Mouse (Mus musculus): ENCODE measurements around the gene Mus81. TPM values are rescaled to one million over a fixed set of nuclear protein-coding genes. Genes with fewer than 3 reads are reported as not detected.
"Not testable (repeated sequence)": the region's sequence is repeated elsewhere in the genome, so short reads cannot be mapped to it uniquely, and the experiment has no call there.

Mus81 gene
- polyA plus RNA-seq, 1 experiment from 2014 or later = 53.2 TPM

DNA sequence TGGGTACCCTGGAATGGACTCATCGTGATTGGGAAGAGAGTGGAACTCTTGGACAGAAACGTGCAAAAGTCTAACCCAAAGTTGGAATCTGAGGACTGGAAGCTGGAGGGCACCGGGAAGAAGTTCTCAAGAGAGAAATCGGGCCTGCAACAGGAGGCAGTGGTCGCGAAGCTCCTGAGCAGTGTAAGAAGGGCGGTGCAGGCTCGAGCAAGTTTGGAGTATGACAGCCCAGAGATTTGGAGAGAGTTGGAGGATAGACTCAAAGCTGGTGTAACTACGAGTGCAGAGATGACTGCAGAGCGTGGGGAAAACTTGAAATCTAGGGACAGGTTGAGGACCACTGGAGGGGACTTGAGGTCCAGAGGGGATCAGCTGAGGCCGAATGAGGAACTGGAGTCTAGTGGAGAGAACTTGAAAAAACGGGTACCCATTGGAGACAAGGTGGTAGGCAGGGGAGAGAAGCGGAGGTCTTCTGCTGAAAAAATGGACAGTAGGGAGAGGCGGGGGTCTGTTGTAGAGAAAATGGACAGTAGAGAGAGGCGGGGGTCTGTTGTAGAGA is 23.0 kb upstream of the Mus81 start:
- H3K27me3 ChIP-seq = no peaks in the 10 kb centered on the region
- WGBS = 53% methylated on average over 15 of the region's 15 CpGs
- H3K4me1 ChIP-seq (replicated peaks) = peaks cover 26% of the 10 kb centered on the region
- no peak for ATAC-seq
- peak overlapping the region; percentile 64 for H3K9ac ChIP-seq (replicated peaks)
- H3K9me3 ChIP-seq = no peaks in the 10 kb centered on the region
- H3K4me3 ChIP-seq (replicated peaks) = peak overlapping the region; percentile 54
- no peaks in the 10 kb centered on the region for H3K36me3 ChIP-seq
- H3K4me2 ChIP-seq (replicated peaks) = peak overlapping the region; percentile 79
- 0 out of 2 replicates have a peak overlapping the region, but pooled peaks have one; percentile 9 for H3K27ac ChIP-seq

DNA sequence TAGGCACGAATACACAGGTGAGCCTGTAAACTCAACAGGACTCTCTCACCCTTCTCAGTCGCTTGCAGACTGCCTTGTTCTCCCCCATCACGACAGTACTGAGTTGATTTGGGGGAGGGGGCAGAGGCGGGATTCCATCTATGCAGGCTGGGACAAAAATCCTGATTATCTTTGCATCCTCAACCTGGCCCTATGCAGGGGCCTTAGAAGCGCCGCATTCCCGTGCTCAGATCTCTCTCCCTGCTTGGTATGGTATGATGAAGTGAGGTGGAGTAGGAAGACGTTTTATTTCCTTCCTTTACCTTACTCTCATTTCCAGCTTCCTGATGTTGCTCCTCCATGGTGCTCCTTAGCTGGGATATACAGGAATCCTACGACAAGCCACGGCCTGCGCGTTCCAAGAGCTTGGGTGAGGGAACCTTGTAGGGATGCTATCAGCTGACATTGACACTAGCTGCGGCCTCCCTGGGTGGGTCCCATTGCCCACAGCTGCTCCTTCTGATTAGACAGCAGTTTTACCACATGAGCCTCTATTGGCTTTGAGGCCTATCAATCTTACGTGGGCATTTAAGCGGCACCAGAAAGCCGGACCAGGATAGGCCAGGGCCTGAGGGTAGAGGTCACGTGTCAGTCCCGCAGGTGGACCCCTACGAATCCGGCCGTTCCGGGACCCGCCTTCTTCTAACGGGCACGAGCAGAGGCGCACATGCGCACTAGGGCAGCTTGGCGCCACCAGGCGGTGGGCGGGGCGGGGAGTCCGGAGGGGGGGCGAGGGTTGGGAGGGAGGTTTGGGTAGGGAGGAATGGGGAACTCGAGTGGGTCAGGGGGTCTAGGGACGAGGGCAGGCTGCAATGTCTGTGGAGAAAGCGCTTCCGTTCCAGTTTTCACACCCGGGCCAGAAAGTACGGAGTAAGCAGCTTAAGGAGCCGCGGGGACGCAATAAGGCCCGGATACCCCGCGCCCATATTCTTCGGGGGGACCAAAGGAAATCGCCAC is 22.1 kb upstream of the Mus81 start, which contains the start of gene Snx32:
TSS of gene Snx32 (minus strand) at position 508 of the 996 bp plus-strand sequence.
- Histone ChIP-seq H3K27me3 (no peaks in the 10 kb centered on the region), H3K9me3 (no peaks in the 10 kb centered on the region), H3K9ac (replicated peaks) (peak within 1 kb of the TSS; percentile 66), H3K4me2 (replicated peaks) (peak within 1 kb of the TSS; percentile 79), H3K4me3 (replicated peaks) (peak within 1 kb of the TSS; percentile 54), H3K4me1 (replicated peaks) (peaks cover 26% of the 10 kb centered on the region), H3K36me3 (no peaks in the 10 kb centered on the region), H3K27ac (peak within 1 kb of the TSS; percentile 77)
- 2% methylated on average over 47 of the region's 47 CpGs for WGBS
- ATAC-seq = peak; percentile 100

DNA sequence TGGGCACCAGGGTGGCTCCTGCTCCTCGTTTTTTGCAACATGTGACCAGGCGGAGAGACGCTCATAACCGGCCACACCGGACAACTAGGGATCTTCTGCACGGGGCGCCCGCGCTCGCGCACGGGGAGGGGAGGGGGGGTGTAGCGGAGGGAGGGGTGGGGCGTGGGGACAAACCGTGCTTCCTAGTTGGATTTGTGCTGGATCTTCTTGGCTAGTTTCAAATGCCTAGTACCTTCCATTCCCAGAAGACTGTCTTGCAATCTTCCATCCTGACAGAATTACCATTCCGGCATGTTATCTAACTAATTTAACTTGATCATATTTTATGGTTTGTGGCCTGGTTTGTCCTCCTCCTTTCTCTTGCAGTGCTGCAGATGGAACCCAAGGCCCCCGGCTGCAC is 15.5 kb upstream of the Mus81 start, which contains the start of gene 1700020D05Rik:
TSS of gene 1700020D05Rik (minus strand) at position 101 of the 400 bp plus-strand sequence.
- Histone ChIP-seq H3K9me3 (no peaks in the 10 kb centered on the region), H3K36me3 (peaks cover 10% of the 10 kb centered on the region), H3K27me3 (no peaks in the 10 kb centered on the region), H3K4me3 (replicated peaks) (no peak within 1 kb of the TSS), H3K4me2 (replicated peaks) (no peak within 1 kb of the TSS), H3K27ac (no peak within 1 kb of the TSS), H3K9ac (replicated peaks) (no peak within 1 kb of the TSS), H3K4me1 (replicated peaks) (peaks cover under 1% of the 10 kb centered on the region; the same call in 1 of the 2 replicates)
- 67% methylated on average over 16 of the region's 17 CpGs for WGBS
- no peak for ATAC-seq

DNA sequence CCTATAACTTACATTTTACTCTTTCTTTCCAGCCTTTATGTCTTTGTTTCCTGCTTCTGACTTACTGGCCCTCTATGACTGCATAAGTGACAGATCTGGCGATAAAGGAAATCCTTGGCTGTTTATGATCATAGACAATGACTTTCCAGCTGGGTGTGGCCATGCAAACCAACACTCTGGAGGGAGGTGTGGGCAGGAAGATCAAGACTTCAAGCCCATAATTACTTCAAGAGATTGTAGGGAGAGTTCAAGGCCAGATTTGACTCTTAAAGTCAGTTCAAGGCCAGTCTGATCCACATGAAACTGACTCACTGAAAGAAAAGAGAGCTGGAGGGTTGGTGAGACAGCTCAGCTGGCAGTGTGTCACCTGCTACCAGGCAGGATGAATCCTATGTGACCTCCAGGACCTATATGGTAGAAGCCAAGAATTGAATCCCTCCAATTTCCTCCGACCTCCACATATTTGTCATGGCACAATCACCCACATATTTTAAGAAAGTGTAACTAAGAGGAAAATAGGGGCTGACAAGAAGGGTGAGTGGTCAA is 12.2 kb upstream of the Mus81 start:
- Histone ChIP-seq H3K9ac (replicated peaks) (no peak overlapping the region), H3K27me3 (no peaks in the 10 kb centered on the region), H3K9me3 (no peaks in the 10 kb centered on the region), H3K4me1 (replicated peaks) (no peaks in the 10 kb centered on the region), H3K36me3 (peaks cover 42% of the 10 kb centered on the region), H3K27ac (no peak overlapping the region), H3K4me3 (replicated peaks) (no peak overlapping the region), H3K4me2 (replicated peaks) (no peak overlapping the region)
- ATAC-seq = no peak
- WGBS = 89% methylated on average over 2 of the region's 2 CpGs

DNA sequence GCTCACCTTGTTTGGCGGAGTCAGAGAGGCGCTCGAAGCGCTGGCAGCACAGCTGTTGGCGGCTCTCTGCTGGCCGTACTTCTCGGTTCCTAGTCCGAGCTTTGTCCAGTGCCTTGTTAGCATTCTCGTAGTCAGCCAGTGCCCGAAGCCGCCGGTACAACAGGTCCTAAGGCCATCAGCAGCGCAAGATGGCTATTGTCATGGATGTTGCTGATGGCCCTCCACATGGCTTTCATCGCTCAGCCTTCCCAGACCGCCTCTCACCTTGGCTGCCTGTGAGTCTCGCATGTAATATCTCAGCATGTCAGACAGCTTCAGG is 7.8 kb upstream of the Mus81 start:
- Histone ChIP-seq H3K27me3 (no peaks in the 10 kb centered on the region), H3K27ac (no peak overlapping the region), H3K9ac (replicated peaks) (no peak overlapping the region), H3K4me1 (replicated peaks) (peaks cover 19% of the 10 kb centered on the region), H3K4me2 (replicated peaks) (no peak overlapping the region), H3K9me3 (no peaks in the 10 kb centered on the region), H3K4me3 (replicated peaks) (no peak overlapping the region), H3K36me3 (peaks cover 68% of the 10 kb centered on the region)
- 83% methylated on average over 16 of the region's 16 CpGs for WGBS
- no peak for ATAC-seq

DNA sequence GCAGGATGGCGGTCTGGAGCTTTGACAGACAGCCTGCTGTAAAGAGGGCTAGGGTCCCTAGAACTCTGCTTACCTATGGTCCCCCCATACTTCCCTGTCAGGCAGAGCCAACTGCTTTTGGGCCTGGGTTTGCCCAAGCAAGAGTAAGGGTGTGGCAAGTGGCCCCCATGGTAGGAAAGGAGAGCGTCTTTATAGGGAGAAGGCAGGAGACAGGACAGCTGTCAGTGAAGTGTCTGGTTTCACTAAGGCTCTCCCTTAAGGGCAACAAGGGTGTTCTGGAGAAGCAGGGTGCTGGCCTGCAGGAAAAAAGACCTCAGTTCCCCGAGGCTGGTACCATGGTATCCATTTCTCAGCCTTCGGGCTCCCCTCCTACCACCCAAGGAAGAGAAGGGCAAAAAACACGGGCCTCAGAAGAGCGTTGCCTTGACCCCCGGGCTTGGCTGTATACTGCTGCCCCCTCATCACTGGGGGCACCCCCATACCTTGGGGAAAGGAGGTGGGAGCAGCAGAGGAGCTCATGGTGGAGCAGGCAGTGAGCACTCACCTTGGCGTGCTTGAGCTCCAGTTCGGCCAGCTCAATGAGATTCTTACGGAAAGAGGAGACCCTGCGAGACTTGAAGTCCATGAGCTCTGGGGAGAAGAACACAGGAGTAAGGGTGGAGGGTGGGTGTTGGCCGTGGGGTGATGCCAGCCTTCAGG is 7.3 kb upstream of the Mus81 start:
- H3K9ac ChIP-seq (replicated peaks) = no peak overlapping the region
- 83% methylated on average over 12 of the region's 12 CpGs for WGBS
- peaks cover 68% of the 10 kb centered on the region for H3K36me3 ChIP-seq
- no peak for ATAC-seq
- no peaks in the 10 kb centered on the region for H3K27me3 ChIP-seq
- no peak overlapping the region for H3K27ac ChIP-seq
- no peak overlapping the region for H3K4me3 ChIP-seq (replicated peaks)
- no peak overlapping the region for H3K4me2 ChIP-seq (replicated peaks)
- peaks cover 19% of the 10 kb centered on the region for H3K4me1 ChIP-seq (replicated peaks)
- no peaks in the 10 kb centered on the region for H3K9me3 ChIP-seq

DNA sequence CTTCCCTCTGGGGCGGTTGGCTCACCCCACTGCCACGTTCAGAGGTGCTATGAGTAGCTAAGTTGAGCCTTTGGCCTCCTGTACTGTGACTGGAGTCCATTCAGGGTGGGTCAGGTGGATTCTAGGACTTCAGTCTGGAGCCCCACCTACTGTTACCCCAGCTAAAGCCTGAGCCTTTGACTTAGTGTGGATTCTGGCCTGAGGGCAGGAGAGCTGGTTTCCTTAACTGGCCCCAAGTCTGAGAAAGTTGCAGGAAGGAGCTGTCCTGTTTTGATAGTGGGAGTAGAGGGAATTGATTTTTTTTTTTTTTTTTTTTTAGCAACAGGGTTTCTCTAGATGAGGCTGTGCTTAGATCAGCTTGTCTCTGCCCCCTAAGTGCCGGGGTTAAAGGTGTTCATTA is 6.1 kb upstream of the Mus81 start:
- 94% methylated on average over 3 of the region's 3 CpGs for WGBS
- Histone ChIP-seq H3K27ac (no peak overlapping the region), H3K9ac (replicated peaks) (no peak overlapping the region), H3K36me3 (peaks cover 68% of the 10 kb centered on the region), H3K9me3 (no peaks in the 10 kb centered on the region), H3K4me2 (replicated peaks) (no peak overlapping the region), H3K4me3 (replicated peaks) (no peak overlapping the region), H3K27me3 (no peaks in the 10 kb centered on the region), H3K4me1 (replicated peaks) (peaks cover 28% of the 10 kb centered on the region)
- no peak for ATAC-seq

DNA sequence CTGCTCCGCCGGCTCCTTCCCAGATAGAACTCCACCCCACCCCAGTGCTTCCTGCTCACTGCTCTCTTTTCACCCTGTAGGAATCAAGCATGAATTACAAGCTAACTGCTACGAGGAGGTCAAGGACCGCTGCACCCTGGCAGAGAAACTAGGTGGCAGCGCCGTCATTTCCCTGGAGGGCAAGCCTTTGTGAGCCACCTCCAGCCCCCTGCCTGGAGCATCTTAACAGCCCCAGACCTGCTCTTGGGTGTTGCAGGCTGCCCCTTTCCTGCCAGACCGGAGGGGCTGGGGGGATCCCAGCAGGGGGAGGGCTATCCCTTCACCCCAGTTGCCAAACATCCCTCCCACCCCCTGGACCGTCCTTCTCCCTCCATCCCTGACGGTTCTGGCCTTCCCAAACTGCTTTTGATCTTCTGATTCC is 5.1 kb upstream of the Mus81 start:
- H3K4me2 ChIP-seq (replicated peaks); H3K27me3 ChIP-seq; H3K27ac ChIP-seq; ATAC-seq; H3K4me3 ChIP-seq (replicated peaks); H3K9me3 ChIP-seq; H3K9ac ChIP-seq (replicated peaks): not testable (repeated sequence)
- Histone ChIP-seq H3K4me1 (replicated peaks) (peaks cover 38% of the 10 kb centered on the region), H3K36me3 (peaks cover 64% of the 10 kb centered on the region)
- WGBS = 60% methylated on average over 9 of the region's 9 CpGs

DNA sequence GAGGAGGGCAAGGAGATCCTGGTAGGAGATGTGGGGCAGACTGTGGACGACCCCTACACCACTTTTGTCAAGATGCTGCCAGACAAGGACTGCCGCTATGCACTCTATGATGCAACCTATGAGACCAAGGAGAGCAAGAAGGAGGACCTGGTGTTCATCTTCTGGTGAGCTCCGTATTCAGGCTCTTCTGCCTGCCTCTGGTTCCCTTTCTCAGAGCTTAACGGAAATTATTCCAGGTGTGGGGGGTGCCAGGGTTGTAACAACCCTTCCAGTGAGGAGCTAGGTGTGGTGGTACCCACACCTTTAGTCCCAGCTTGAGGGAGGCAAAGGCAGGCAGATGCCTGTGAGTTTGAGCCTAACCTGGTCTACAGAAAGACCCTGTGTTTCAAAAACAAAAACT is 4.4 kb upstream of the Mus81 start:
- Histone ChIP-seq H3K9me3 (no peaks in the 10 kb centered on the region), H3K4me2 (replicated peaks) (peak overlapping the region; percentile 92), H3K36me3 (peaks cover 57% of the 10 kb centered on the region), H3K4me3 (replicated peaks) (no peak overlapping the region; the same call in 1 of the 2 replicates), H3K27ac (no peak overlapping the region), H3K9ac (replicated peaks) (no peak overlapping the region), H3K27me3 (no peaks in the 10 kb centered on the region), H3K4me1 (replicated peaks) (peaks cover 41% of the 10 kb centered on the region)
- WGBS = 89% methylated on average over 4 of the region's 4 CpGs
- no peak for ATAC-seq

DNA sequence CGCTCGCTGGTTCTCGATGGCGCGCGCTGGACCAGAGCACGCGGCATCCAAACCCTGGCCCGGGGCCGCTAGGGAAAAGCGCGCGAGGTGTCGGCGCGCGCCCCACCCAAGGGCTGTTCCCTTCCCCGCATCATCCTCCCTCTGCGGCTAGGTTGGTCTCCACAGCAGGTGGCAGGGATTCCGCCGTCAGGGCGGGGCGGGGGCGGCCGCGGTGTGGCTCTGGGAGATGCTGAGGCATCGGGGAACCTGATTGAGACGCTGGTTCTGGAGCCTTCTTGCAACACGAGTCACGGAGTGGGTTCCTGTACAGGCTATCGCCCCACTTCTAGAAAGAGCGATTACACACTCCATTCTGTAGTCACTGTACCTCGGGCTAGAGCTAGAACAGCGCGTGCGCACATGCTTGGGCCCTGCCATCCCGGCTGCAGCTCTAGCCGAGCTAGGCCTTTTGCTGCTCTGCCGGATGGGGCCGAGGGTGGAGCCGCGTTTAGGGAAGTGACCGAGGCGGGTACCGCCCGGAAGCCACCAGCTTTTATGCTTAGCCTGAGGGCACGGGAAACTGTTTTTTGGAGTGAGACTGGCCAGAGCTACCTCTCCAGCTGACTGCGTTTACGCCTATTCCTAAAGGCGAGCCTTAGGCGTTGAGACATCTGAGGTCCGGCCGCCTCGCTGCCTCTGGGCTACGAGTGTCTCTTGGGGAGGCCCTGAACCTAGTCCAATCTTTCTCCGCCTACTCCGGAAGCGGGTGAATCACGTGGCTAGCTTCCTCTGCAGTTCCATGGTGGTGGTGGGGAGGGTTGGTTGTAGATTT is 2.9 kb upstream of the Mus81 start:
- peak; percentile 55 for ATAC-seq
- Histone ChIP-seq H3K9ac (replicated peaks) (peak overlapping the region; percentile 98), H3K27ac (peak overlapping the region; percentile 100), H3K4me1 (replicated peaks) (peaks cover 55% of the 10 kb centered on the region), H3K4me2 (replicated peaks) (peak overlapping the region; percentile 92), H3K36me3 (peaks cover 46% of the 10 kb centered on the region), H3K4me3 (replicated peaks) (peak overlapping the region; percentile 99), H3K9me3 (no peaks in the 10 kb centered on the region), H3K27me3 (no peaks in the 10 kb centered on the region)
- under 1% methylated on average over 59 of the region's 59 CpGs for WGBS

DNA sequence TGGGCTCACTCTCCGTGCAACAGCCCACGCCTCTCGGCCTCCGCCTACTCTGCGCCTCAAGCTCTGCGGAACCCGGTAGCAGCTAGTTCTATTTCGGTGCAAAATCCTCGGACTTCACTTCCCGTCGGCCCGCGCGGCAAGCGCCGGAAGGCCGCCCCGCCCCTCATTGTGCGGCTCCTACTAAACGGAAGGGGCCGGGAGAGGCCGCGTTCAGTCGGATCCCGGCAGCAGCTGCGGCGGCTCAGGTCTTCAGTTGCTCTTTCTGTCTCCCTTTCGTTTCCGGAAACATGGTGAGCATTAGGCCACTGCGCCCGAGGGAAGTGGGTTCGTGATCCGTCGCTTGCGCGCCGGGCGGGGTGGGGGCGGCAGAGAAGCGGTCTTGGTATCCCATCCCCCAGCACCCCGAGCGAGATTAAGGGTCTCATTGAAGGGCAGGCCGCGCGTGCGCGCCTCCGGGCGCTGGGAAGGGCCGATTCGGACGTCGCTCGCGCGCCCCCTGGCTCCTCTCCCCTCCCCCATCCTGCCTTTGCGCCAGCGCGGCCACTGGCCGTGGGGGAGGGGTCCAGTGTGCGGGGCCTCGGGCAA is 2.2 kb upstream of the Mus81 start, which contains the start of gene Cfl1:
TSS of gene Cfl1 (plus strand) at position 143 of the 585 bp plus-strand sequence.
- peak within 1 kb of the TSS; percentile 92 for H3K4me2 ChIP-seq (replicated peaks)
- peak; percentile 72 for ATAC-seq
- WGBS = under 1% methylated on average over 62 of the region's 62 CpGs
- peak within 1 kb of the TSS; percentile 99 for H3K4me3 ChIP-seq (replicated peaks)
- peak within 1 kb of the TSS; percentile 100 for H3K27ac ChIP-seq
- H3K4me1 ChIP-seq (replicated peaks) = peaks cover 55% of the 10 kb centered on the region
- H3K27me3 ChIP-seq = no peaks in the 10 kb centered on the region
- H3K9ac ChIP-seq (replicated peaks) = peak within 1 kb of the TSS; percentile 98
- H3K9me3 ChIP-seq = no peaks in the 10 kb centered on the region
- H3K36me3 ChIP-seq = peaks cover 46% of the 10 kb centered on the region
